Mouse (Mus musculus) liver, embryonic 15.5 days (tissue): Measurements from ENCODE around the gene Dapp1. TPM values are rescaled to one million over a fixed set of nuclear protein-coding genes. Genes with fewer than 3 reads are reported as not detected.

ENCODE experiments used
- ATAC-seq: fragments of 200-750 bp; cut with Nextera tagmentation; 2 replicates; pipeline ENCODE4 v1.8.0; 2017; ENCODE audit warnings: moderate number of reproducible peaks, mild to moderate bottlenecking, moderate library complexity; ENCODE audit not compliant: insufficient read depth
- H3K27ac ChIP-seq: fragments of 300-500 bp; sonication (generic); replicated peaks from 2 replicates; pipeline ENCODE4 v1.5.1; 2015; ENCODE audit warnings: mild to moderate bottlenecking, inconsistent platforms
- H3K27me3 ChIP-seq: fragments of 300-500 bp; sonication (generic); 2 replicates; pipeline ENCODE4 v1.6.1; 2015; ENCODE audit warnings: mild to moderate bottlenecking, inconsistent platforms
- H3K36me3 ChIP-seq: fragments of 300-500 bp; sonication (generic); replicated peaks from 2 replicates; pipeline ENCODE4 v1.6.1; 2015; ENCODE audit warnings: moderate library complexity, mild to moderate bottlenecking, inconsistent platforms
- H3K4me1 ChIP-seq: fragments of 300-500 bp; sonication (generic); replicated peaks from 2 replicates; pipeline ENCODE4 v1.6.1; 2015; ENCODE audit warnings: inconsistent platforms
- H3K4me2 ChIP-seq: fragments of 300-500 bp; sonication (generic); 2 replicates; pipeline ENCODE4 v1.6.1; 2015; ENCODE audit warnings: moderate library complexity, mild to moderate bottlenecking, inconsistent platforms
- H3K4me3 ChIP-seq: fragments of 300-500 bp; sonication (generic); replicated peaks from 2 replicates; pipeline ENCODE4 v1.5.1; 2015; ENCODE audit warnings: mild to moderate bottlenecking, inconsistent platforms
- H3K9ac ChIP-seq: fragments of 300-500 bp; sonication (generic); 2 replicates; pipeline ENCODE4 v1.6.1; 2015; ENCODE audit warnings: moderate library complexity, mild to moderate bottlenecking, inconsistent platforms
- H3K9me3 ChIP-seq: fragments of 300-500 bp; sonication (generic); replicated peaks from 2 replicates; pipeline ENCODE4 v1.6.1; 2016; ENCODE audit warnings: inconsistent platforms
- WGBS: fragments of 180-500 bp; shearing (Covaris S2); methylation state at CpG from one replicate; pipeline ENCODE4 v1.1.7; 2015; ENCODE audit warnings: mixed read lengths; ENCODE audit not compliant: insufficient replicate concordance; 5-methylcytosine and 5-hydroxymethylcytosine counted together
- polyA plus RNA-seq: library from polyadenylated mRNA; unstranded; fragments of >200 nt; fragmentation: Nextera tagmentation; extraction: Ambion mirVana; gene quantifications from 2 replicates; pipeline ENCODE4 v1.2.1, GENCODE M21; 2015

Dapp1 gene
- polyA plus RNA-seq, 1 experiment from 2014 or later = 12.0 TPM

GRCm38 (mm10) chr3:137989405-137989804 is 8.1 kb upstream of the Dapp1 start:
- 89% methylated on average over 9 of the region's 9 CpGs for WGBS
- no peak overlapping the region for H3K4me2 ChIP-seq
- no peak for ATAC-seq

GRCm38 (mm10) chr3:137980435-137981381 is 637 bp downstream of the Dapp1 start:
- Histone ChIP-seq H3K9me3 (no peaks in the 10 kb centered on the region), H3K27ac (peak overlapping the region; percentile 82), H3K4me1 (peaks cover 57% of the 10 kb centered on the region), H3K36me3 (peaks cover 16% of the 10 kb centered on the region), H3K9ac (peak overlapping the region; percentile 67), H3K27me3 (no peaks in the 10 kb centered on the region), H3K4me3 (peak overlapping the region; percentile 66), H3K4me2 (peak overlapping the region; percentile 72)
- peak; percentile 68 for ATAC-seq
- 3% methylated on average over 15 of the region's 15 CpGs for WGBS

More at GRCm38 (mm10) chr3:137989405-137989804, 8.1 kb upstream of the Dapp1 start:
- H3K4me1 ChIP-seq = peaks cover 11% of the 10 kb centered on the region
- H3K9ac ChIP-seq = no peak overlapping the region
- H3K27me3 ChIP-seq = no peaks in the 10 kb centered on the region
- H3K36me3 ChIP-seq = no peaks in the 10 kb centered on the region
- no peak overlapping the region for H3K4me3 ChIP-seq
- H3K9me3 ChIP-seq = no peaks in the 10 kb centered on the region
- no peak overlapping the region for H3K27ac ChIP-seq

DNA sequence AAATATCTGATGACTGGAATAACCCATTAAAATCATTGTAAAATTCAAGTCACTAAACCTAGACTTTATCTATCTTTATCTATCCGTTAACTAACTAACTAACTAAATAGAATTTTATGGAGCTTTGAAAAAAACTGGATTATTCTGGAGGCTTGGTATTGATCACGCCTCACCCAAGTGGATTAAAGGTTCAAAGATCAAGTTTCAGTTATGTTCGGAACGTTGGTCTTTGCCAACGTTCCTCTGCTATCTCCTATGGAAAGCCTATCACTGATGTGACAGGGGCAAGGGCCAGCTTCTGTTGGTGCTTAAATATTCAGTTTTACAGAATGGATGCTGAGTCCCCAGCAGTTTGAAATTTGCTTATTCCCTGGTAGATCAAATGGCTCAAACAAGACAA is 3.1 kb downstream of the Dapp1 start:
- peak overlapping the region; percentile 60 for H3K27ac ChIP-seq
- peaks cover 30% of the 10 kb centered on the region for H3K36me3 ChIP-seq
- no peaks in the 10 kb centered on the region for H3K27me3 ChIP-seq
- H3K9me3 ChIP-seq = no peaks in the 10 kb centered on the region
- peaks cover 76% of the 10 kb centered on the region for H3K4me1 ChIP-seq
- peak overlapping the region; percentile 72 for H3K4me2 ChIP-seq
- no peak overlapping the region for H3K9ac ChIP-seq
- H3K4me3 ChIP-seq = peak overlapping the region; percentile 66; the same call in 1 of the 2 replicates
- no peak for ATAC-seq
- 32% methylated on average over 5 of the region's 5 CpGs for WGBS

- no peak for ATAC-seq
- WGBS = 46% methylated on average over 6 of the region's 6 CpGs
- Histone ChIP-seq H3K27ac (peak overlapping the region; percentile 59; the same call in 1 of the 2 replicates), H3K4me3 (0 out of 2 replicates have a peak overlapping the region, but pooled peaks have one; percentile 5), H3K9ac (no peak overlapping the region; the same call in 1 of the 2 replicates), H3K9me3 (no peaks in the 10 kb centered on the region), H3K36me3 (peaks cover 30% of the 10 kb centered on the region), H3K4me1 (peaks cover 82% of the 10 kb centered on the region), H3K4me2 (peak overlapping the region; percentile 29), H3K27me3 (no peaks in the 10 kb centered on the region)
Observed at GRCm38 (mm10) chr3:137977629-137978041, 3.7 kb downstream of the Dapp1 start.

DNA sequence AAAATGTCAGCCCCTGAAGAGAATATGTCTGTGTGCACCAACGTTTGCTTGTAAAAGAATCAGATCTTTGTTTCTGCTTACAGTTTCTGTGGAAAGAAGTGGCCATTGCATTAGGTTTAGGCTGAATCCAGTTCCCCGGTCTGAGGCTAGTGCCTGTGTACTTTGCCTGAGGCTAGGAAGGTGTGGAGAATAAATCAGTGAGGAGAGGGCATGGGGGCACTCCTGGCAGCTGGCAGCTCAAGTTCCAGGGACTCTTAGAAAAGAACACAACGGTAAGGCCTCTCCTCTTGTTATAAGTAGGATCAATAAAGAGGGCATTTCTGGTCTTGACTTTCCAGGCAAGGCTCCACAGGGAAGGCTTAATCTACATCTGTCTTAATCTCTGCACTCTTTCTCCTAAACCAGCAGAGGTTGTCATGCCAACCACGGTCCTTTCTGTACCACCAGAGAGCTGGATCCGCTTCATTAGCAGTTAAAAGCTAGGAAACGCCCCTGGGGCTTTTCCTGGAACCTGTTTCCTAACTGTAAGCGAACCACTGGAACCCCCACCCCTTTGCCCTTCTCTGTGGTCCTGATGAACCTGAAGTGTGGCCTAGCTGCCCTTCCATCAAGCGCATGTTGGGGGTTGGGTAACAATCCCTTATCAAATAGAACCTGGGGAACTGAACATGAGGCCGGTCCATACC is 4.3 kb downstream of the Dapp1 start:
- Histone ChIP-seq H3K36me3 (peaks cover 30% of the 10 kb centered on the region), H3K4me3 (0 out of 2 replicates have a peak overlapping the region, but pooled peaks have one; percentile 5), H3K4me2 (peak overlapping the region; percentile 29; the same call in 1 of the 2 replicates), H3K9ac (no peak overlapping the region; the same call in 1 of the 2 replicates), H3K4me1 (peaks cover 88% of the 10 kb centered on the region), H3K27ac (peak overlapping the region; percentile 59; the same call in 1 of the 2 replicates), H3K9me3 (no peaks in the 10 kb centered on the region), H3K27me3 (no peaks in the 10 kb centered on the region)
- WGBS = 44% methylated on average over 9 of the region's 9 CpGs
- no peak for ATAC-seq

- Histone ChIP-seq H3K4me1 (peaks cover 88% of the 10 kb centered on the region), H3K27me3 (no peaks in the 10 kb centered on the region), H3K4me3 (no peak overlapping the region), H3K4me2 (no peak overlapping the region), H3K36me3 (peaks cover 30% of the 10 kb centered on the region), H3K9me3 (no peaks in the 10 kb centered on the region), H3K27ac (0 out of 2 replicates have a peak overlapping the region, but pooled peaks have one; percentile 21), H3K9ac (no peak overlapping the region)
- no peak for ATAC-seq
- WGBS = 64% methylated on average over 17 of the region's 17 CpGs
Observed at GRCm38 (mm10) chr3:137975856-137976423, 5.4 kb downstream of the Dapp1 start.

- ATAC-seq = no peak
- Histone ChIP-seq H3K9ac (no peak overlapping the region), H3K4me1 (peaks cover 90% of the 10 kb centered on the region), H3K27ac (0 out of 2 replicates have a peak overlapping the region, but pooled peaks have one; percentile 21), H3K9me3 (no peaks in the 10 kb centered on the region), H3K36me3 (peaks cover 30% of the 10 kb centered on the region), H3K27me3 (no peaks in the 10 kb centered on the region), H3K4me2 (no peak overlapping the region), H3K4me3 (no peak overlapping the region)
- WGBS = 56% methylated on average over 7 of the region's 7 CpGs
Observed at GRCm38 (mm10) chr3:137975435-137975834, 5.9 kb downstream of the Dapp1 start.

GRCm38 (mm10) chr3:137974306-137974705 is 7.0 kb downstream of the Dapp1 start:
- Histone ChIP-seq H3K36me3 (peaks cover 30% of the 10 kb centered on the region), H3K4me3 (no peak overlapping the region), H3K4me1 (peaks cover 89% of the 10 kb centered on the region), H3K9ac (no peak overlapping the region), H3K9me3 (no peaks in the 10 kb centered on the region), H3K4me2 (no peak overlapping the region), H3K27ac (peak overlapping the region; percentile 48; the same call in 1 of the 2 replicates), H3K27me3 (no peaks in the 10 kb centered on the region)
- 72% methylated on average over 8 of the region's 8 CpGs for WGBS
- ATAC-seq = no peak

DNA sequence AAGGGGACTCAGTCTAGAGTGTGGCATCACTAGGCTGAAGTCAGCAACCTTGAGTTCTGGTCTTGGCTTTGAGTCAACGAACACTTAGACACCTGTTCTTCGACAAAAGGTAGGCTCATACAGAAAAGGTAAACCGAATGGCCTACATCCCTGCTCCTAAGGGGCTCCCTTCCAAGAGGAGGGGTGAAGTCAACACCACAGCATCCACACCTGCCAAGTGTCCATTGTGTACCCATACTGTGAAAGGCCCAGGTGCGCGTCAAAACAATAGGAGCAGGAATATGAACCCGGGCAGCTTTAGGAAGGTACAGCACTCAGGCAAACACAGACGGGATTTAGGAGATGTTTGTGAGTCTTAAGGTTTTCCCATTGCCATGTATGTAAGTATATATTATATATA is 8.4 kb downstream of the Dapp1 start:
- Histone ChIP-seq H3K36me3 (peaks cover 30% of the 10 kb centered on the region), H3K4me2 (peak overlapping the region; percentile 79), H3K9ac (peak overlapping the region; percentile 53; the same call in 1 of the 2 replicates), H3K4me1 (peaks cover 88% of the 10 kb centered on the region), H3K4me3 (peak overlapping the region; percentile 19; the same call in 1 of the 2 replicates), H3K27ac (peak overlapping the region; percentile 97), H3K9me3 (no peaks in the 10 kb centered on the region), H3K27me3 (no peaks in the 10 kb centered on the region)
- 82% methylated on average over 7 of the region's 7 CpGs for WGBS
- ATAC-seq = no peak

DNA sequence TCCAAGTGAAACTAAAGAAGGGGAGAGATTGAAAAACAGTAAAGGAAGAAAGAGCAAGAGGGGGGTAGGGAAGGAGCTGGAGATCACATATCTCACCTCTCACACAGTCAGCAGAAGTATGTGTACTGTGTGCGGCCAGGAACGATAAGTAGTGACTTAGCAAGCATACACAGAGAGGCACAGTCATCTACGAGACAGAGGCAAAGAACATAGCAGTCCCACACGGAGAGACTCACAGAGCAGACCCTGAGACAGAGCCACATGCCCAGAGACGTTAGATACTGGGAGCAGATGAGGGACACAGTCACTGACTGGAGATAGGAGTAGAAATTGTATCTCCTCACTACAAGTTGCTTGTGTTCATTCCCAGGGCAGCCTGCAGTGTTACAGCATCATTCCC is 9.1 kb downstream of the Dapp1 start:
- peak overlapping the region; percentile 19 for H3K4me3 ChIP-seq
- peaks cover 88% of the 10 kb centered on the region for H3K4me1 ChIP-seq
- H3K4me2 ChIP-seq = peak overlapping the region; percentile 79
- peak overlapping the region; percentile 97 for H3K27ac ChIP-seq
- H3K9ac ChIP-seq = peak overlapping the region; percentile 53
- 9% methylated on average over 5 of the region's 5 CpGs for WGBS
- peak; percentile 92 for ATAC-seq
- H3K36me3 ChIP-seq = peaks cover 27% of the 10 kb centered on the region
- no peaks in the 10 kb centered on the region for H3K27me3 ChIP-seq
- H3K9me3 ChIP-seq = no peaks in the 10 kb centered on the region
